Comparison of ENCODE assay signal across 8 mouse cellular contexts in genomic region chr7:102065046-102065891, GRCm38 (mm10). TPM values are rescaled to one million over a fixed set of nuclear protein-coding genes. Genes with fewer than 3 reads are reported as not detected.
DNase-seq lines count a peak whose midpoint lies in the region; ATAC-seq and TF ChIP-seq lines count a peak whose summit lies in the region.

Rnf121 (minus strand) TSS chr7:102065469.
Xndc1 (plus strand) TSS chr7:102065511.
Xntrpc (plus strand) TSS chr7:102065713.

- peaks cover 4% of the 10 kb centered on the region; the same call in 1 of the 2 replicates for H3K36me3 ChIP-seq in embryonic facial prominence, embryonic 15.5 days
- H3K36me3 ChIP-seq in limb, embryonic 14.5 days (ENCODE audit: control insufficient read depth, insufficient read depth, low read length): peaks cover 2% of the 10 kb centered on the region; the same call in 1 of the 2 replicates
- no peaks in the 10 kb centered on the region for H3K36me3 ChIP-seq in midbrain, postnatal 0 days (ENCODE audit: insufficient read depth, low read length)

- H3K27ac ChIP-seq in bone marrow, adult 2 months (ENCODE audit: control insufficient read depth, insufficient read depth, low read depth, low read length, poor library complexity): peak within 1 kb of the TSS; percentile 46
- peak within 1 kb of the TSS; percentile 88 for H3K27ac ChIP-seq in embryonic facial prominence, embryonic 15.5 days (replicated peaks)
- H3K27ac ChIP-seq in limb, embryonic 14.5 days (replicated peaks; ENCODE audit: low read depth, low read length): peak within 1 kb of the TSS; percentile 85
- peak within 1 kb of the TSS; percentile 83 for H3K27ac ChIP-seq in midbrain, postnatal 0 days (ENCODE audit: low read depth, low read length)

- peak; percentile 99 for ATAC-seq in embryonic facial prominence, embryonic 15.5 days (ENCODE audit: insufficient number of reproducible peaks, low FRiP score, low TSS enrichment, low read depth)
- peak; percentile 99 for ATAC-seq in limb, embryonic 14.5 days (ENCODE audit: low FRiP score, low read depth)
- ATAC-seq in midbrain, postnatal 0 days (ENCODE audit: low FRiP score): peak; percentile 99

- no peak for TF ChIP-seq CTCF in bone marrow, adult 2 months (IDR thresholded peaks at IDR 0.05; ENCODE audit: control insufficient read depth, insufficient read depth, low read length)
- TF ChIP-seq CTCF in midbrain, postnatal 0 days (IDR thresholded peaks at IDR 0.05): no peak

- H3K4me1 ChIP-seq in bone marrow, adult 2 months (ENCODE audit: control insufficient read depth, insufficient read depth, low read length): no peaks in the 10 kb centered on the region; the same call in 1 of the 2 replicates
- H3K4me1 ChIP-seq in embryonic facial prominence, embryonic 15.5 days: peaks cover 18% of the 10 kb centered on the region
- peaks cover 14% of the 10 kb centered on the region for H3K4me1 ChIP-seq in limb, embryonic 14.5 days (ENCODE audit: control insufficient read depth, insufficient read depth, low read length)
- H3K4me1 ChIP-seq in midbrain, postnatal 0 days (ENCODE audit: insufficient read depth, low read length): peaks cover 8% of the 10 kb centered on the region; the same call in 1 of the 2 replicates

- DNase-seq in 416B (ENCODE audit: low read depth): peak; percentile 97
- peak; percentile 93 for DNase-seq in heart, adult 8-10 months (ENCODE audit: low spot score)
- peak; percentile 94 for DNase-seq in kidney, adult 9 months
- peak; percentile 94 for DNase-seq in limb, embryonic 14.5 days (ENCODE audit: low spot score)
- peak; percentile 95 for DNase-seq in midbrain, postnatal 0 days (ENCODE audit: low spot score)
- DNase-seq in spleen, postnatal 14 days (ENCODE audit: low spot score in 2 of 2): peak; percentile 79 to 86

- H3K27me3 ChIP-seq in embryonic facial prominence, embryonic 15.5 days: no peaks in the 10 kb centered on the region
- no peaks in the 10 kb centered on the region for H3K27me3 ChIP-seq in limb, embryonic 14.5 days (ENCODE audit: control insufficient read depth, insufficient read depth, low read length)
- H3K27me3 ChIP-seq in midbrain, postnatal 0 days (ENCODE audit: insufficient read depth, low read length): no peaks in the 10 kb centered on the region

- peak; percentile 58; the same call in 1 of the 2 replicates for TF ChIP-seq POLR2A in bone marrow, adult 2 months (IDR thresholded peaks at IDR 0.05; ENCODE audit: borderline replicate concordance, control insufficient read depth, low read depth, low read length)
- peak; percentile 89; the same call in 1 of the 2 replicates for TF ChIP-seq POLR2A in limb, embryonic 14.5 days (IDR thresholded peaks at IDR 0.05; ENCODE audit: borderline replicate concordance, extremely low read depth, insufficient read depth, insufficient read length)

- WGBS in bone marrow, adult 2 months: under 1% methylated on average over 56 of the region's 56 CpGs
- WGBS in embryonic facial prominence, embryonic 15.5 days: under 1% methylated on average over 56 of the region's 56 CpGs
- under 1% methylated on average over 56 of the region's 56 CpGs for WGBS in limb, embryonic 14.5 days
- WGBS in midbrain, postnatal 0 days: under 1% methylated on average over 56 of the region's 56 CpGs

- H3K9ac ChIP-seq in embryonic facial prominence, embryonic 15.5 days: peak within 1 kb of the TSS; percentile 45
- H3K9ac ChIP-seq in limb, embryonic 14.5 days (ENCODE audit: low read depth, low read length, severe bottlenecking): peak within 1 kb of the TSS; percentile 72
- peak within 1 kb of the TSS; percentile 77 for H3K9ac ChIP-seq in midbrain, postnatal 0 days (replicated peaks; ENCODE audit: low read length, poor library complexity, severe bottlenecking)

- peak within 1 kb of the TSS; percentile 68 for H3K4me2 ChIP-seq in embryonic facial prominence, embryonic 15.5 days (replicated peaks)
- peak within 1 kb of the TSS; percentile 74 for H3K4me2 ChIP-seq in limb, embryonic 14.5 days (replicated peaks; ENCODE audit: low read depth, low read length, severe bottlenecking)
- peak within 1 kb of the TSS; percentile 63 for H3K4me2 ChIP-seq in midbrain, postnatal 0 days (ENCODE audit: low read depth, low read length, poor library complexity, severe bottlenecking)

- H3K9me3 ChIP-seq in embryonic facial prominence, embryonic 15.5 days (replicated peaks): no peaks in the 10 kb centered on the region
- no peaks in the 10 kb centered on the region for H3K9me3 ChIP-seq in limb, embryonic 14.5 days (ENCODE audit: control insufficient read depth, low read length)
- H3K9me3 ChIP-seq in midbrain, postnatal 0 days (ENCODE audit: low read length): no peaks in the 10 kb centered on the region

- H3K4me3 ChIP-seq in bone marrow, adult 2 months (replicated peaks; ENCODE audit: control insufficient read depth, low read depth, low read length): peak within 1 kb of the TSS; percentile 78
- H3K4me3 ChIP-seq in embryonic facial prominence, embryonic 15.5 days (replicated peaks): peak within 1 kb of the TSS; percentile 78
- H3K4me3 ChIP-seq in limb, embryonic 14.5 days (replicated peaks; ENCODE audit: low read length): peak within 1 kb of the TSS; percentile 75
- H3K4me3 ChIP-seq in midbrain, postnatal 0 days (ENCODE audit: low read depth, low read length): peak within 1 kb of the TSS; percentile 64

RNA-seq across cellular contexts. Expression of gene Rnf121, which starts in this region (rescaled TPM):
- polyA plus RNA-seq in bone marrow, adult 2 months (2011; ENCODE audit: insufficient read depth, insufficient read length, low replicate concordance, missing spikeins): 10.0 and 12.9 TPM in 2 replicates
- 28.6 and 29.5 TPM in 2 replicates for polyA plus RNA-seq in embryonic facial prominence, embryonic 15.5 days (2015; fragmentation: Nextera tagmentation; extraction: Ambion mirVana)
- total RNA-seq in heart, adult 8-10 months (2022): 10 to 100 TPM; 19.4 to 25.8 (median 22.5) TPM
- 62.3 and 83.0 TPM in 2 replicates for polyA plus RNA-seq in limb, embryonic 14.5 days (2012; rRNA removed)
- polyA plus RNA-seq in limb, embryonic 14.5 days (2014; fragmentation: Nextera tagmentation; extraction: Ambion mirVana): 32.6 and 34.1 TPM in 2 replicates
- total RNA-seq in midbrain, postnatal 0 days (2014; rRNA removed): 31.3 and 40.7 TPM in 2 replicates
- polyA plus RNA-seq in midbrain, postnatal 0 days (2015; fragmentation: Nextera tagmentation; extraction: Ambion mirVana): 22.0 and 23.4 TPM in 2 replicates

RNA-seq across cellular contexts. Expression of gene Xndc1, which starts in this region (rescaled TPM):
- polyA plus RNA-seq in bone marrow, adult 2 months (2011; ENCODE audit: insufficient read depth, insufficient read length, low replicate concordance, missing spikeins): 33.8 and 35.5 TPM in 2 replicates
- polyA plus RNA-seq in embryonic facial prominence, embryonic 15.5 days (2015; fragmentation: Nextera tagmentation; extraction: Ambion mirVana): 31.6 and 37.4 TPM in 2 replicates
- total RNA-seq in heart, adult 8-10 months (2022): 1 to 10 TPM; 4.9 to 8.4 (median 6.2) TPM
- polyA plus RNA-seq in limb, embryonic 14.5 days (2012; rRNA removed): 65.1 and 77.5 TPM in 2 replicates
- 21.4 and 22.9 TPM in 2 replicates for polyA plus RNA-seq in limb, embryonic 14.5 days (2014; fragmentation: Nextera tagmentation; extraction: Ambion mirVana)
- total RNA-seq in midbrain, postnatal 0 days (2014; rRNA removed): 17.3 and 18.0 TPM in 2 replicates
- polyA plus RNA-seq in midbrain, postnatal 0 days (2015; fragmentation: Nextera tagmentation; extraction: Ambion mirVana): 14.6 and 15.5 TPM in 2 replicates

RNA-seq across cellular contexts. Expression of gene Xntrpc, which starts in this region (rescaled TPM):
- 1.0 and 3.2 TPM in 2 replicates for polyA plus RNA-seq in bone marrow, adult 2 months (2011; ENCODE audit: insufficient read depth, insufficient read length, low replicate concordance, missing spikeins)
- polyA plus RNA-seq in embryonic facial prominence, embryonic 15.5 days (2015; fragmentation: Nextera tagmentation; extraction: Ambion mirVana): 1.8 and 2.0 TPM in 2 replicates
- 1 to 10 TPM in 2 of 4 experiments, under 1 TPM in 2; 0.47 to 1.1 (median 0.82) TPM for total RNA-seq in heart, adult 8-10 months (2022)
- polyA plus RNA-seq in limb, embryonic 14.5 days (2012; rRNA removed): 9.0 and 9.5 TPM in 2 replicates
- 1.2 and 1.8 TPM in 2 replicates for polyA plus RNA-seq in limb, embryonic 14.5 days (2014; fragmentation: Nextera tagmentation; extraction: Ambion mirVana)
- 2.1 and 2.2 TPM in 2 replicates for total RNA-seq in midbrain, postnatal 0 days (2014; rRNA removed)
- 0.22 and 0.60 TPM in 2 replicates for polyA plus RNA-seq in midbrain, postnatal 0 days (2015; fragmentation: Nextera tagmentation; extraction: Ambion mirVana)

Comparison
In these comparisons a context has a peak if more than half of its experiments do, and no peak if none do; other contexts are left out.
1. Peak in every context shown above with its lines: DNase-seq, ATAC-seq, H3K4me3 ChIP-seq and H3K27ac ChIP-seq.